Mouse (Mus musculus) E14TG2a.4 (cell line): Measurements from ENCODE around the gene Stxbp4.

Experiments
- H3K27me3 ChIP-seq: 2 replicates; pipeline ENCODE4 v1.6.1; 2014; ENCODE audit warnings: low read length, control low read depth; ENCODE audit not compliant: insufficient read depth
- H3K36me3 ChIP-seq: 2 replicates; pipeline ENCODE4 v1.6.1; 2014; ENCODE audit warnings: low read length, control low read depth; ENCODE audit not compliant: insufficient read depth
- H3K4me1 ChIP-seq: replicated peaks from 2 replicates; pipeline ENCODE4 v1.6.1; 2014; ENCODE audit warnings: low read depth, low read length, control low read depth
- H3K4me3 ChIP-seq: replicated peaks from 2 replicates; pipeline ENCODE4 v1.5.1; 2014; ENCODE audit warnings: mild to moderate bottlenecking, low read length
- H3K9me3 ChIP-seq: 2 replicates; pipeline ENCODE4 v1.6.1; 2014; ENCODE audit warnings: low read length, control low read depth
- CTCF ChIP-seq: conservative IDR thresholded peaks from 2 replicates; pipeline ENCODE4 v1.5.1; 2014; ENCODE audit warnings: low read length
- NANOG ChIP-seq: IDR thresholded peaks from 2 replicates; pipeline ENCODE4 v1.6.1; 2014; ENCODE audit warnings: borderline replicate concordance, low read length, mixed read lengths
- POU5F1 ChIP-seq: IDR thresholded peaks from 2 replicates; pipeline ENCODE4 v1.6.1; 2014; ENCODE audit warnings: low read length, borderline replicate concordance

The Stxbp4 gene

GRCm38 (mm10) chr11:90484750-90485637 lies 152.9 kb downstream of the Stxbp4 start:
- TF ChIP-seq POU5F1, result no peak
- TF ChIP-seq CTCF, result no peak
- TF ChIP-seq NANOG, result no peak
- H3K27me3 ChIP-seq, result no peaks in the 10 kb centered on the region
- H3K4me1 ChIP-seq, result no peaks in the 10 kb centered on the region
- H3K36me3 ChIP-seq, result no peaks in the 10 kb centered on the region
- H3K9me3 ChIP-seq, result no peaks in the 10 kb centered on the region
- H3K4me3 ChIP-seq, result no peak overlapping the region

DNA sequence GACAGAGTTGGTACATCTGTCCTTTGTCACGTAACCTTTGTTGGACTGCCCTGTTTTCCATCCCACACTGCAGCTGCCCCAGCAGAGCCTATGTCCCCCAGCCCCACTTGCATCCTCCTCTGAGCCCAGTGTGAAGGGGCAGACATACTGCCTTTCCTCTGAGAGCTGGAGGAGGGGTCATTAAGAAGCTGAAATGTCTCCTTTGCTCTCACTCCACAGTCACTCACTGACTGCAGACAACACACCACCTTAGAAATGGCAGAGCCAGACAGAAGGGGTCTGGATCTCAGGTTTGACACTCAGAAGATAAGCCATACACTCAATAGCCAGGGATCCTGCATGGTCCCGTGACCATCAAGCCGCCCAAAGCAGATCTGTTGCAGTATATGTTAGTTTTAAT lies 154.1 kb downstream of the Stxbp4 start:
- no peaks in the 10 kb centered on the region for H3K36me3 ChIP-seq
- H3K9me3 ChIP-seq, result no peaks in the 10 kb centered on the region
- TF ChIP-seq NANOG (no peak), CTCF (no peak), POU5F1 (no peak)
- H3K4me3 ChIP-seq, result no peak overlapping the region
- no peaks in the 10 kb centered on the region for H3K27me3 ChIP-seq
- H3K4me1 ChIP-seq, result no peaks in the 10 kb centered on the region

GRCm38 (mm10) chr11:90481828-90482227 lies 156.1 kb downstream of the Stxbp4 start:
- TF ChIP-seq POU5F1 (no peak), NANOG (no peak), CTCF (no peak)
- Histone ChIP-seq H3K9me3 (no peaks in the 10 kb centered on the region), H3K4me3 (no peak overlapping the region), H3K4me1 (no peaks in the 10 kb centered on the region), H3K27me3 (no peaks in the 10 kb centered on the region), H3K36me3 (no peaks in the 10 kb centered on the region)

DNA sequence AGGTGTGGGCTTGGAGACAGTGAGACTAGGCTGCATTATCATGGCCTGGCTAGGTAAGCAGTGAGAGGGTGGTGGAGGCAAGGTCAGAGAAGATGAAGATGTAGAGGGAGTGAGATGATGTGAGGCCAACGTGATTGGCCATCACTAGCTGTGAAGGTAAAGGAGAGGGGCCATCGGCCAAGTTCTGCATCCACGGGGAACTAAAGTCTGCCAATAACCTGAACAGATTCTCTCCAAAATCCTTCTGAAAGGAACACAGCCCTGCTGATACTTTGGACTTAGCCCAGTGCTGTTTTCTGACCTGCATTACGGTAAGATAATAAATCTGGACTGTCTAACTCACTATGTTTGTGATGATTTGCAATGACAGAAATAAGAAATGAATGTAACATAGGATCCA lies 167.6 kb downstream of the Stxbp4 start:
- TF ChIP-seq NANOG (no peak), CTCF (no peak), POU5F1 (no peak)
- H3K27me3 ChIP-seq, result no peaks in the 10 kb centered on the region; the same call in 1 of the 2 replicates
- H3K9me3 ChIP-seq, result no peaks in the 10 kb centered on the region
- H3K4me3 ChIP-seq, result no peak overlapping the region
- no peaks in the 10 kb centered on the region for H3K4me1 ChIP-seq
- no peaks in the 10 kb centered on the region for H3K36me3 ChIP-seq

GRCm38 (mm10) chr11:90464046-90464595 lies 173.8 kb downstream of the Stxbp4 start:
- Histone ChIP-seq H3K9me3 (no peaks in the 10 kb centered on the region), H3K4me1 (no peaks in the 10 kb centered on the region), H3K36me3 (no peaks in the 10 kb centered on the region), H3K4me3 (no peak overlapping the region), H3K27me3 (no peaks in the 10 kb centered on the region)
- TF ChIP-seq POU5F1 (no peak), CTCF (no peak), NANOG (no peak)

- H3K36me3 ChIP-seq, result no peaks in the 10 kb centered on the region
- no peak overlapping the region for H3K4me3 ChIP-seq
- H3K9me3 ChIP-seq, result no peaks in the 10 kb centered on the region
- H3K4me1 ChIP-seq, result no peaks in the 10 kb centered on the region
- no peaks in the 10 kb centered on the region for H3K27me3 ChIP-seq
- TF ChIP-seq NANOG, result no peak
- TF ChIP-seq CTCF, result no peak
- TF ChIP-seq POU5F1, result no peak
These were observed 177.4 kb downstream of the Stxbp4 start for GRCm38 (mm10) chr11:90460458-90460857.

DNA sequence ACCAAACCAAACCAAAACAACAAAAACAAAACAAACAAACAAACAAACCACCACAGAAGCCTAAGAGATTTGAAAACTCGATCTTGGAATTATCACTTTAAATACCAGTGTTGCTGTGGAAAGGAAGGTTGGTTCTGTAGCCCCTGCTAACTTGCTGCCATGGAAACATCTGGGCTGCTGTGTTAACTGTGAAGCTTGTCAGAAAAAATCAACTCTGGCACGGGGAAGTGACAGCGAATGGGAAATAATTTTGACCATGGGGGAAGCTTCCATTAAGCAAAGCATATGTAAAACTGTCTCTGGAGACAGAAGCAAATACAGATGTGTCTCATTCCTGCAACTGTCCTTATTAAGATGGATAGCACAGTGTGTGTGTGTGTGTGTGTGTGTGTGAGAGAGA lies 185.8 kb downstream of the Stxbp4 start:
- H3K9me3 ChIP-seq, result no peaks in the 10 kb centered on the region
- H3K4me1 ChIP-seq, result 0 out of 2 replicates have a peak, but pooled peaks cover 3% of the 10 kb centered on the region
- no peaks in the 10 kb centered on the region for H3K27me3 ChIP-seq
- H3K4me3 ChIP-seq, result no peak overlapping the region
- H3K36me3 ChIP-seq, result no peaks in the 10 kb centered on the region
- TF ChIP-seq POU5F1 (no peak), CTCF (no peak), NANOG (no peak)

DNA sequence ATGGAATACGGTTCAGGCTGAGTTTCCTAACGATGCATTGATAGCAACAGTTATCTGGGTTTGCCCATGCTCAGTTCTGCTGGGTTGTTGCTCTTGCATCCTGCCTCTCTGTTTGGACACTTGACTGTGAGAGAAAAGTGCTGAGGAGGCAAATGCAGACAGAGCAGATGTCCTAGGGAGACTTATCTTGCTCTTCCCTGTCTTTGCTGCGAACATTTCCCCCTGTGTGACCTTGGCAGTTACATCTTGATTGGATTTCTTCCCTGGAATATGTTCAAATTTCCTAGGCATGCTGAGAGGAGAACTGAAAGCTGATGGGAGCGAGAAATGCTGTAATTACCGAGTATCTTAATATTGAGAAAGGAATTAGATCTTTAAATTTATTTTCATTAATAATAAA lies 186.4 kb downstream of the Stxbp4 start:
- no peaks in the 10 kb centered on the region for H3K27me3 ChIP-seq
- TF ChIP-seq NANOG (no peak), POU5F1 (no peak), CTCF (no peak)

GRCm38 (mm10) chr11:90442462-90442861 lies 195.4 kb downstream of the Stxbp4 start:
- H3K36me3 ChIP-seq, result no peaks in the 10 kb centered on the region
- no peaks in the 10 kb centered on the region for H3K4me1 ChIP-seq
- no peaks in the 10 kb centered on the region for H3K27me3 ChIP-seq
- no peak for TF ChIP-seq NANOG
- no peak for TF ChIP-seq CTCF
- no peak for TF ChIP-seq POU5F1
- no peaks in the 10 kb centered on the region for H3K9me3 ChIP-seq
- H3K4me3 ChIP-seq, result no peak overlapping the region

More for the DNA sequence above, 186.4 kb downstream of the Stxbp4 start:
- Histone ChIP-seq H3K9me3 (no peaks in the 10 kb centered on the region), H3K4me3 (no peak overlapping the region), H3K4me1 (0 out of 2 replicates have a peak, but pooled peaks cover 3% of the 10 kb centered on the region), H3K36me3 (no peaks in the 10 kb centered on the region)
